Mouse (Mus musculus): ENCODE measurements around the gene Timm29. TPM values are rescaled to one million over a fixed set of nuclear protein-coding genes. Genes with fewer than 3 reads are reported as not detected.

Timm29 gene
- polyA plus RNA-seq, 1 experiment = 24.7 TPM

DNA sequence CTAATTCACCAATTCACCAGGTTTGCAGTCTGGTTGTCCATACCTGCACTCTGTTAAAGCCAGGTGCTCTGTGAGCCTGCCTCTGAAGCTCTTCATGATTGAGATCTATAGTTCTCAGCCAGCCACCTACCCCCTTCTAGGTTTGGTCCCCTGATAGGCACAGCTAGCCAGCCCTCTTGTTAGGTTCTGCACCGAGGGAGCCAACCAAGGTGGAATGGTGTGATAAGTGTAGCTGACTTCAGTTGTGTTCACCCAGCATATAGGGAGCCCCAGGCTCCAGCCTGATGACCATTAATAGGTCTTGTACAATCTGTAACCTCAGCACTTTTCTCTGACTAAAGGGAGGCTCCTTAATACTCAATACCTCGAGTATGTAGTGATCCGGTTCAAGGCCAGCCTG, 7.7 kb downstream of the Timm29 start:
- TF ChIP-seq GATA1 (IDR thresholded peaks at IDR 0.05; ENCODE audit: low read length) = no peak

DNA sequence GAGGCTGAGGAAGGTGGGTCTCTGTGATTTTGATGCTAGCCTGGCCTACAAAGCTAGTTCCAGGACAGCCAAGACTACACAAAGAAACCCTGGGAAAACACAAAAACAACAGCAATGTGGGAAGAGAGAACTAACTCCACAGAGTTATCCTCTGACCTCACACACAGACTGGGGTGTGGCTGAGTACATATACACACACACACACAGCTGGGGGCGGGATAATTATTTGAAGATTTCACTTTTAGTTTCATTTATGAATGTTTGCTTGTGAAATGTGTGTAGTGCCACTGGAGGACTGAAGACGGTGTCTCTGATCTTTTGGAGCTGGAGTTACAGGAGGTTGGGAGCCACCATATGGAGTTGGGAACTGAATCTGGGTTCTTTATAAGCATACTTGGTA, 8.6 kb downstream of the Timm29 start:
- TF ChIP-seq GATA1 (IDR thresholded peaks at IDR 0.05; ENCODE audit: low read length) = no peak

DNA sequence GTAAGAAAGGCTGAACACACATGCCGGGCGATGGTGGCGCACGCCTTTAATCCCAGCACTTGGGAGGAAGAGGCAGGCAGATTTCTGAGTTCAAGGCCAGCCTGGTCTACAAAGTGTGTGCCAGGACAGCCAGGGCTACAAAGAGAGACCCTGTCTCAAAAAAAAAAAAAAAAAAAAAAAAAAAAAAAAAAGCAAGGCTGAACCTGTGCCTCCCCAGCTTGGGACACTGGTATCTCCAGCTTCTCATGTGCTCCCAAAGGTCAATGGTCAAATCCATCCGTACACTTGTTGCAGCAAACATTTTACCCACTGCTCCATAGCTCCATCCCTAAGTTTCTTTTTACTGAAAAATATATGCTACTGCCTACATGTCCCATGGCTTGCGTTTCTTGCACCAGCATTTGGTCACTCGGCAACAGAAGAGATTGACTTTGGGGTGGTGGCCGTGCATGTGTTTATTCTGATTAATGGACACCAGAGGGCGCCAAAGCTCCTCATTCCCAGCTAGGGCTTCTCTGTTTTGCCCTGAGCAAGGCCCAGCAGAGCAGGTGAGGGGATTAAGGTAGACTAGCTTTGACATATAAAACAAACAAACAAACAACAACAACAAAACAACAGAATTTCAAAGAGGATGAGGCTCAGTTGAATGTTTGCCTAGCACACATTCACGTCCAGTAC, 9.3 kb downstream of the Timm29 start:
- TF ChIP-seq GATA1 (IDR thresholded peaks at IDR 0.05; ENCODE audit: low read length) = no peak

DNA sequence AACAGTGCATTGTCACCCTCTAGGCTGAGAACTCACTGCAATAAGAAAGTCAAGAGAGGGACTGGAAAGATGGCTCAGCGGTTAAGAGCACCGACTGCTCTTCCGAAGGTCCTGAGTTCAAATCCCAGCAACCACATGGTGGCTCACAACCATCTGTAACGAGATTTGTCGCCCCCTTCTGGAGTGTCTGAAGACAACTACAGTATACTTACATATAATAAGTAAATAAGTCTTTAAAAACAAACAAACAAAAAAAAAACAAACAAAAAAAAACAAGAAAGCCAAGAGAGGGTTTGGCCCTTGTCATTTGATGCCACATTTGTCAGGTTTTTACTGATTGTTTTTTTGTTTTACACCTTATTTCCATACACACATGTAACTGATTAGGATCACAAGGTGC, 11.6 kb downstream of the Timm29 start:
- TF ChIP-seq GATA1 (IDR thresholded peaks at IDR 0.05; ENCODE audit: low read length) = no peak

DNA sequence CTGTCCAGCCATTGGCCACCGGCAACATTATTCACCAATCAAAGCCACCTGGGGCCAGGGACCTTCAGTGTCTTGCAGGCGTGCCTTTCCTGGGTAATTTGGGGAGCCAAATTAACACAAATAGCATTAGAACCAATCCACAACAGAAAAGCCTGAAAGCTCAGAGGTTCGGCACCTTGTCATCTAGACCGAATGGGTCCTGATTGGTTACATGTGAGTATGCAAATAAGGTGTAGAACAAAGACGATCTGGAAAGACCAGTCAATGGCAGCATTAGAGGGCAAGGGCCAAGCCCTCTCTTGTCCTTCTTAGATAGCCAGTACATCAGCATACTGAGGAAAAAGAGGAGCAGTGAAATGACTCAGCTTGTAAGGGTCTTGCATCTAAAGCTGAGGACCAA, 13.3 kb downstream of the Timm29 start:
- TF ChIP-seq GATA1 (IDR thresholded peaks at IDR 0.05; ENCODE audit: low read length) = no peak

DNA sequence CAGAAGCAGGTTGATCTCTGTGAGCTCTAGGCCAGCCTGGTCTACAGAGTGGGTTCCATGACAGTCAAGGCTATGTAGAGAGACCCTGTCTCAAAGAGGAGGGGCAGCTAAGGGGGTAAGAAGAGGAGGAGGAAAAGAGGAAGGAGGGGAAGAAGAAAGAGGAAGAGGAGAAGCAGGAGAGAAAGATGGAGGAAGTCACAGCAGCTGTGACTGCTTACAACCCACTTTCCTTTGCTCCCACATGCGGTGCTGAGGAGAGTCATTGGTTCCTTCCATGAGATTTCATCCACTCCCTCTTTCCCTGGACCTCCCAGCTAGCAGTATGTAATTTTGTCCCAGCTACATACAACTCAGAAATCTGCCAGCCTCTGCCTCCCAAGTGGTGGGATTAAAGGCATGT, 14.1 kb downstream of the Timm29 start:
- no peak for TF ChIP-seq GATA1 (IDR thresholded peaks at IDR 0.05; ENCODE audit: low read length)

DNA sequence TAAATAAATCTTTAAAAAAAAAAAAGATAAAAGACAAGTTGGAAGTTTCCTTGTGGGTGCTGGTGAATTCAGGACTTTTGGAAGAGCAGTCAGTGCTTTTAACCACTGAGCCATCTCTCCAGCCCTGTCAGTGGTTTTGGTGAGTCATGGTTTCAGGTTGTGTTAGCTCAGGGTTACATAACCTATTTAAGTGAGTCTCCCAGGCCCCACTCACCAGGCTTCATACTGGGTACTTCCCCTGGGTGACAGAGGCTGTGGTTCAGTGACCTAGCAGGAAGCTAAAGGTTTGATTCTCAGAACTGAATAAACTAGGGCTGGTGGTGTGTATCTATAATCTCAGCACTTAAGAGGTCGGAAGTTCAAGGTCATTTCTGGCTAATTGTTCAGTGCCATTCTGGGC, 17.3 kb downstream of the Timm29 start:
- TF ChIP-seq GATA1 (IDR thresholded peaks at IDR 0.05; ENCODE audit: low read length) = no peak

DNA sequence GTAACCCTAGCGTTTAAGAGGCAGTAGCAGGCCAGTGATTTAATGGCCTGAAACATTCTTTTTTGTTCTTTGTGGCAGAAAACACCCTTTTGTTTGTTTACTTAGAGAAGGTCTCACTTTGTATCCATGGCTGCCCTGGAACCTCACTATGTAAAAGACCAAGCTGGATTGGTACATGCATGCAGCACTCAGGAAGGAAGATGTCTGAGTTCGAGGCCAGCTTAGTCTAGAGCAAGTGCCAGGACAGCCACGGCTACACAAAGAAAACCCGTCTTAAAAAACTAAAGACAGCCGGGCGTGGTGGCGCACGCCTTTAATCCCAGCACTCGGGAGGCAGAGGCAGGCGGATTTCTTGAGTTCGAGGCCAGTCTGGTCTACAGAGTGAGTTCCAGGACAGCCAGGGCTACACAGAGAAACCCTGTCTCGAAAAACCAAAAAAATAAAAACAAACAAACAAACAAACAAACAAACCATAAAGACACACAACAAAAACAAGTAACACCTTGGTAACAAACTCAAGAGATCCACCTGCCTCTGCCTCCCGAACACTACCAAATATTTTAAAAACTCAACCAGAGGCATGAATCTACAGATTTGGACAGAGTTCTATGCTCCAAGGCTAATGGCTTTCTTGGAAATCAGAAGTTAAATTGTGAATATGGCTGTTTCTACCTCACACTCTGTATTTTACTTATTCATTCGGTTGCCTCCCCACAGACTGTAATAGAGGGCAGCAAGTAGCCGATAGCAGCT, 22.5 kb downstream of the Timm29 start:
- TF ChIP-seq GATA1 (IDR thresholded peaks at IDR 0.05; ENCODE audit: low read length) = no peak

DNA sequence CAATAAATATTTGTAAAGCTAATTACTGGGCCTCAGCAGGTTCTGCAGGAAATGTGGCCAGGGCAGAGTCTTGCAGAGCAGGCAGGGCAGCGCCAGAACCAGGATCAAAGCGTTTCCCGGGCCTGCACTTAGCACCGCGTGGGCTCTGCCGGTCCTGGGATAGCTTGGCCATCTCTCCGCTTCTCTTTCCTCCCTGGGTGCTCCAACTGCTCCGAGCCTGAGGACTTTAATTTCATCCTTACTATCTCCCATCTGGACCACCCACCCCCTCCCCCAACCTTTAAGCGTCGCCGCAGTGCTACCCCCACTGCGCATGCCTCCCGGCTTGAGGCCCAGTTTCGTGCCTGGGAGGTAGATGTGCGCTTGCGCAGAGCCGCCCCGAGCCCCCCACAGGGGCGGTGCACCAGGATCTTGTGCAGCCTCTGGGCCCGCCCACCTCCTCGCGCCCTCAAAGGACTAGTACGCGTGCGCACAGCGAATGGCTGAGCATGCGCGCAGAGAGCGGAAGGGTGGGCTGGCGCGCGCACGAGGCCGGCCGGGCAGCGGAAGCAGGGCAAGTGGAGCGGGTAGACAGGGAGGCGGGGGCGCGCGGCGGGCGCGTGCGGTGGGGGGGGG, 23.2 kb downstream of the Timm29 start, which contains the start of gene Smarca4:
Gene Smarca4 (plus strand): TSS at position 553 of the 615 bp plus-strand sequence.
- TF ChIP-seq GATA1 (IDR thresholded peaks at IDR 0.05; ENCODE audit: low read length) = no peak

DNA sequence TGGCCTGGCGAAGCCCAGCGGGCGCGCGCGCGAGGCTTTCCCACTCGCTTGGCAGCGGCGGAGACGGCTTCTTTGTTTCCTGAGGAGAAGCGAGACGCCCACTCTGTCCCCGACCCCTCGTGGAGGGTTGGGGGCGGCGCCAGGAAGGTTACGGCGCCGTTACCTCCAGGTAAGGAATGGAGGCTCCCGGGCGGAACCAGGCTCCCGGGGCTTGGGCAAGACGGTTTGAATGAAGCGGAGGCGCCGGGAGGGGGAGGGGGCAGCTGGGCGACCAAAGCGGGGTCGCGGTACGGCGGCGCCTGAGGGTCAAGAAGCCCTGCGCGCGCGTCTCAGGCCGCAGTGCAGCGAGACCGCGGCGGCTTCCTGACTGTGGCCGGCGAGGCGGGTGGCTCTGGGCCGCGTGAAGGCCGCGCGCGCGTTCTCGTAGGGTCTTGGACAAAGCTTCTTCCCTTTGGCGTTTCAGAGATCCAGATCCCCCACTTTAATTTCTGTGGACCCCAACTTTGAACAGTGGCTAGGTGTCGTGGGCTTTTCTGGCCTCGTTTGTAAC, 23.8 kb downstream of the Timm29 start:
- no peak for TF ChIP-seq GATA1 (IDR thresholded peaks at IDR 0.05; ENCODE audit: low read length)

DNA sequence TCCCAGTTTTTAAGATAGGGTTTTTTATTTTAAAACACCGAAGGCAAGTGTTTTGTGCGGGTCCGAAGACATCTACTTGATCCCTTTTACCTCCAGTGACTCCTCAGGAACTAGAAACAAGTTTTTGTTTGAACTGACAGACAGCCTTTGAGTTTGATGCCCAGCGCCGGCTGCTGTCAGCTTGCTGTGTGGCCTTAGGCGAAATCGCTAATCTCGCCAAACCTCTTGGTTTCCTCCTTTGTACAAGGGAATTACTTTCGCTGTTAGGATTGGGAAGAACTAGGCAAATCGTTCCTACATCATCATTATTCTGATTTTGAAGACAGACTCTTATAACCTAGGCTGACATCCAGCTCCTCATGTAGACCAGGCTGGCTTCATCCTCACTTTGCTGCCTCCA, 24.5 kb downstream of the Timm29 start:
- no peak for TF ChIP-seq GATA1 (IDR thresholded peaks at IDR 0.05; ENCODE audit: low read length)

DNA sequence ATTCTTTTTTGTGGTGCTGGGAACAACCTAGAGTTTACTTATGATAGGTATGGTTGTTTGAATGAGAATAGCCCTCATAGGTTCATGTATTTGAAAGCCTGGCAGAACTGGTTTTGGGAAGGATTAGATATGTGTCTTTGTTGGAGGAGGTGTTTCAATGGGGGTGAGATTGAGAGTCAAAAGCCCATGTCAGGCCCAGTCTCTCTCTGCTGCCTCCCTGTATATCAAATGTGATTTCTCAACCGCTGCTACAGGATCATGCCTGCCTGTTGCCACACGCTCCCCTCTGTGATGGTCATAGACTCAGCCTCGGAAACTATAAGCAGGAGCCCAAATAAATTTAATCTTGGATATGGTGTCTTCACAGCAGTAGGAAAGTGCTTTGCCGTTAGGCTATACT, 27.7 kb downstream of the Timm29 start:
- no peak for TF ChIP-seq GATA1 (IDR thresholded peaks at IDR 0.05; ENCODE audit: low read length)

DNA sequence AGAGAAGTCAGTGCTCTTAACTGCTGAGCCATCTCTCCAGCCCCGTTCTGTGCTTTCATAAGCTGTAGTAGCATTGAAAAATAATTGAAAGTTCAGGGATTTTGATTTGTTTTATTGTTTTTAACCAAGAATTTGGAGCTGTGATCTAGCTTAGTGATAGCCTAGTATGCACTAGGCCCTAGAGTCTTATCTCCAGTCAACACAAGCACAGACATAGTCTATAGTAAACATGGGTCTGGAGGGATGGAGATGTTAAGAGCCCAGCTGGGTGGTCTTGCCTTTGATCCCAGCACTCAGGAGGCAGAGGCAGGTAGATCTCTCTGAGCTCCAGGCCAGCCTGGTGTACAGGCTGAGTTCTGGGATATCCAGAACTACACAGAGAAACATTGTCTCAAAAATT, 30.2 kb downstream of the Timm29 start:
- TF ChIP-seq GATA1 (IDR thresholded peaks at IDR 0.05; ENCODE audit: low read length) = no peak

DNA sequence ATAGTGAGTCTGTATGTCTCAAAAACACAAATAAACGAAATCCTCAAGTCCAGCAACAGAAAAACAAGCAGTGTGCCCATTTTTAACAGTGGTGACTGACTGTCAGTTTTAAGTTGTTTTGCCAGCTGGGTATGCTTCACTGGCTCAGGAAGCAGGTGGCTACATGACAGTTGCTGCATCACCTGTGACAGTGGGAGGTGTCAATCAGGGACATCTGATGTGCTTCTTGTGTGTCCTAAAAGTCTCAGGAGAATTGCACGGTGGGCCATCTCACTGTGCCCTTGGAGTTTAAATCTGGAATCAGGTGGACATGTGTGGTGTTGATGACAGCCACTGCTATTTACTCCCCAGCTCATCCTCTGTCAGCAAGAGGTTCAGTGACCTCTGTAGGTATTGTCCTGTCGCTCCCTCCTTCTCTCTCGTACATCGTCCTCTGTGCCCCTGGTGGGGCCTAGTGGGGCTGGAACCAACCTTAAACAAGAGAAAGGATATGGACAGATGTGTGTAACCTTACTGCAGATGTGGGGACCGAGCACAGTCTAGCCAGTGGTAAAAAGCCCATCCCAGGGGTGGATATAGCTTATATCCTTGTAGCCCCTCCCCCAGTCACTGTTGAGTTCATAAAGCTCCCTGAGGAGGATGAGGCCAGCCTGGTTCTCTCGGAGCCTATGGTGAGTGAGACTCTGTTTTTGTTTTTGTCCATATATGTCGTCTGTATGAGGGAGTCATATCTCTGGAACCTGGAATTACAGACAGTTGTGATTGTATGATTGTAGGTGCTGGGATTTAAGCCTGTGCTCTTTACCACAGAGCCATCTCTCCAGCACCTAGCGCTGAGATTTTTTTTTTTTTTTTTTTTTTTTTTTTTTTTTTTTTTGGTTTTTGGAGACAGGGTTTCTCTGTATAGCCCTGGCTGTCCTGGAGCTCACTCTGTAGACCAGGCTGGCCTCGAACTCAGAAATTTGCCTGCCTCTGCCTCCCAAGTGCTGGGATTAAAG, 33.1 kb downstream of the Timm29 start:
- TF ChIP-seq GATA1 (IDR thresholded peaks at IDR 0.05; ENCODE audit: low read length) = no peak

DNA sequence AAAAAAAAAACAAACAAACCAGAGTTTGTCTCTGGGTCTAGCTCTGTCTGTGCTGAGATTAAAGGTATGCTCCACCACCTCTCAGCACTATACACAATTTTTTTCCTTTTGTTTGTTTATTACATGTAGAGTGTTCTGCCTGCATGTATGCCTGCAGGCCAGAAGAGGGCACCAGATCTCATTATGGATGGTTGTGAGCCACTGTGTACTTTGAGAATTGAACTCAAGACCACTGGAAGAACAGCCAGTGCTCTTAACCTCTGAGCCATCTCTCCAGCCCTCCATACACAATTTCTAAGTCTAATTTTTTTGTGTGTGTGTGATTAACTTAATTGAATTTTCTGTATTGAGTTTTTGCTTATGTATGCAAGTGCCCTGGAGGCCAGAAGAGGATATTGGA, 34.0 kb downstream of the Timm29 start:
- TF ChIP-seq GATA1 (IDR thresholded peaks at IDR 0.05; ENCODE audit: low read length) = no peak

All from G1E-ER4 (cell line).